Mouse (Mus musculus): ENCODE measurements around the gene Tas1r3.
A peak's percentile ranks its signal among the peaks of the same experiment; 100 is the strongest.

The Tas1r3 gene

DNA sequence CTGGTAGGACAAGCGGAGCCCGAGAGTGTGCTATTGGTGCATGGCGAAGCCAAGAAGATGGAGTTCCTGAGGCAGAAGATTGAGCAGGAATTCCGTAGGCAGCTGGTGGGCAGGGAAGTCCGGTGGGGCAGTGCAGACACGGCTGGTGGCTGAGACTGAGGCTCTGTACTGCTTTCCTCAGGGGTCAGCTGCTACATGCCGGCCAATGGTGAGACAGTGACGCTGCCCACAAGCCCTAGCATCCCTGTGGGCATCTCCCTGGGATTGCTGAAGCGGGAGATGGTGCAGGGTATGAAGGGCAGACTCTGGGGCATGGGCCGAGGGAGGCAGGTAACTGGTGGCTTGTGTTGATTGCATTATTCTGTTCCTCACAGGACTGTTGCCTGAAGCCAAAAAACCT is 24.5 kb upstream of the Tas1r3 start:
- no peak for DNase-seq (ENCODE audit: low read depth)

DNA sequence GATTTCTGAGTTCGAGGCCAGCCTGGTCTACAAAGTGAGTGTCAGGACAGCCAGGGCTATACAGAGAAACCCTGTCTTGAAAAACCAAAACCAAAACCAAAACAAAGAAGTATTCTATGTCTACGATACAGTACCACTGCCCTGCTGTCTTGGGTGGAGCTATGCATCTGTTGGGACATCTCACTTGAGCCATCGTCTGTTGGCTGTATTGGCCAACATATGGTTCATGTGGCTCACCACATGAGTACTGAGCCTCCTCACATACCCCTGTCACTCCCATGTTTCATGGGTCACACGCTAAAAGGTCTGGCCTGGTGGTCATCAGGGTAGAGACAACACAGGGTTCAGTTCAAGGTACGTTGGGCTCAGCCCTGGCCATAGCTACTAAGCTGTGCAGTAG is 23.2 kb upstream of the Tas1r3 start:
- DNase-seq (ENCODE audit: low read depth), result no peak

DNA sequence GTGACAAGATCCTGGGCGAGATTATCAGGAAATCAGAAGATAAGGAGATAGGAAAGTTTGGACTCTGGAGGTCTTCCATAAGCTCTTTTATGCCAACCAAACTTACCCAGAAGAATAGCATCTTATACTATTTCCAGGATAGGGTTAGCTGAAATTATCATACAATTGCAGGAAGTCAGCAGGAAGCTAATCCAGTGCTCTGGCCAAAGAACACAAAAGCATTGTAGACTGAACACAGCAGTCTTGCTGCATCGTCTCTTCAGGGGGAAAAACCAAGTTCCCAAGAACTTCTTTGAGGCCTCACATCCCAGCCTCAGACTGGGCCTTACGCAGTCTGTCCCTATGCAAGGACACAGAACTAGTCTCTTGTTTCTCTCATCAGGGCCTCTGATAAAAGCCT is 20.4 kb upstream of the Tas1r3 start:
- DNase-seq (ENCODE audit: low read depth), result no peak

DNA sequence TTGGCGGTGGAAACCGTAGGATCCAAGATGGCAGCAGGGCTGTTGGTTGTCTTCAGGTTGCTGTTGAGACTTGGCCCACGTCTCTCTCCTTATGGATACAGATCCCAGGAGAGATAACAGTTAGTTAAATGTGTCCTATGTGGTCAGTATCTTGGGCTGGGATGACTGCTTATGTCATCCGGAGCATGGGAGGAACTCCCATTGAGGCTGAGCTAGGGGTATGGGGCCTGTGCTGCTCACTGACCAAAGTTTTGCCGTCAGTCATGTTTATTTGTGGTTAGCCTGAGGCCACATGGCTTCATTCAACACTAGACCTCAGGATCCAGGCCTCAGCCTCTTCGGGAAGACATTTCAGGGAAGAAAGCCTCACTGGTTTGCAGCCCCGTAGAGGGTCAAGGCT is 8.2 kb upstream of the Tas1r3 start:
- no peak for DNase-seq (ENCODE audit: low read depth)

DNA sequence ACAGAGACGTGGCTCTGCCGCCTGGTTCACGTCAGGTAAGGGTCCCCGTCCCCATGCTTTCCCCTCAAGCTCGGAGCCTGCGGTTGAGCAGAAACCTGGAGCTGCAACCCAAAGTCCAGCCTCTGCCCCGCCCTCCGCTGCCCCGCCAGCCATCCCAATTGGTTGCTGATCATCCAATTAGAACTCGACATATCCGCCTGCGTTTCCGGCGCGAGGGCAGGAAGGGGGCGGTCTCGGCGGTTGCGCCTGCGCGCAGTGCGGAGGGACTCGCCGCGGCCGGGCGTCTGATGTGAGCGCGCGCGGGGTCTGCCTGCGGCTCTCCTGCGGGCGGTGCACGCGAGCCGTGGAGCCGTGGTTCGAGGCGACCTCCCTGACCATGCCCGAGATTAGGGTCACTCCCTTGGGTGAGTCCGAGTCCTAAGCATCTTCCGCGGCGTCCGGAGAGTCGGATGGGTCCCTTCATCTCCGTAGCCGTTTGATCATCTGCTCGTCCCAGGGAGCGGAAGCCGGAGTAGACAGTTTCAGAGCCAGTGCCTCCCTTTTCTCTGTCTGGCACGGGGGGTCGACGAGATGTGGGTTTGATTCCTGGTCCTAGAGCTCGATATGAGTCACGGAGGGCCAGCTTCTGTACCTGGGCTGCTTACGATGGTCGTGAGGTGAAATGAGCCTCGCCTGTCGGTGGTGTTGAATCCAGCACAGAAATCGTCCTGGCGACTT is 6.3 kb upstream of the Tas1r3 start, which contains the start of the genes Cptp and Ints11:
Gene Cptp, minus strand, starts transcription at position 124 of the 717 bp plus-strand sequence.
Gene Ints11, plus strand, starts transcription at position 230 of the 717 bp plus-strand sequence.
- DNase-seq (ENCODE audit: low read depth), result peak; percentile 97

DNA sequence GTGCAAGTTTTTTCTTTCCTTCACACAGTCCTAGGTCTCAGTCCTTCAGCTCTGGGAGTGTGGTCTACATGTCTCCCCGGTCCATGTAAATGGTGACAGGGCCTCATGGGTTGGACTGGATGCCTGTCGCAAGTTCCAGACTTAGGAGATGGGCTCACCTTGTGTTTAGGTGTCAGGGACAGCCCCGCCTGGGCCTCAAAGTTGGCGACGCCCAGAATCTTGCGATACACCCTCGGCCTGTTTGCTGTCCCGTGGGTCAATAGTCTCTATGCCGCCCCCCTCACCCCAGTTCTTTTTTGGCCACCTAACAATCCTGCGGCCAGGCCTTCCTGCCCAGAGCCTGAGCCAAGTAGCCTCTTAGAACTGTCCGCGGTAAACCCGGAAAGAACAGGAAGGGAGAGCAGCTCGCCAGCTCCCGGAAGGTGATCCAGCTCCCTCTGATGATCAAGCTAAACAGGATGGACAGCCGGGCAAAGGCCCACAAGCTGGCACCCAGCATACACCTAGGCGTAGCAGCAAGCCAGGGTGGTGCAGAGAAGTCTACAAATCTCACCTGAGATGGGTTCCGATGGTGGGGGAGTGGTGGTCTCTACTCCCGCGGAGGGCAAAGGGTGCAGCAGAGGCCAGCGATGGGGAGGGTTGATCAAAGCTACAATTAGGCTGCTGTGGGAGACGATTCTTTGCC is 5.6 kb upstream of the Tas1r3 start:
- peak; percentile 40 for DNase-seq (ENCODE audit: low read depth)

DNA sequence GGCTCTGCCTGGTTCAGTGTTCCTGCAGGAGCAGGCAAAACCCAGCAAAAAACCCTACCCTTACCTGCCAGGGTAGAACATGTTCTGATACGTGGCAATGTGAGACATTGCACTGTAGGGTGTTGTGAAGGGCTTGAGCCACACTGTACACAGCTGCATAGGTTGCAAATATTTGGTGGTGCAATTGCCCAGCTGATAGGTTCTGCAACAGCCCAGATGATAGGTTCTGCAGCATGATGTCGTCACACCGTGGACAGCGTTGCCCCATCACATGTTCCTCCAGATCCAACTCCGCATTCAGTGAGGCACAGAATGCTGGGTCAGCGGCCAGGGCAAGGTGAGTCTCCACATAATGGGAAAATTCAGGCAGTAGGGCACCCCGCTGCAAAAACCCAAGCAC is 1.4 kb downstream of the Tas1r3 start:
- no peak for DNase-seq (ENCODE audit: low read depth)

DNA sequence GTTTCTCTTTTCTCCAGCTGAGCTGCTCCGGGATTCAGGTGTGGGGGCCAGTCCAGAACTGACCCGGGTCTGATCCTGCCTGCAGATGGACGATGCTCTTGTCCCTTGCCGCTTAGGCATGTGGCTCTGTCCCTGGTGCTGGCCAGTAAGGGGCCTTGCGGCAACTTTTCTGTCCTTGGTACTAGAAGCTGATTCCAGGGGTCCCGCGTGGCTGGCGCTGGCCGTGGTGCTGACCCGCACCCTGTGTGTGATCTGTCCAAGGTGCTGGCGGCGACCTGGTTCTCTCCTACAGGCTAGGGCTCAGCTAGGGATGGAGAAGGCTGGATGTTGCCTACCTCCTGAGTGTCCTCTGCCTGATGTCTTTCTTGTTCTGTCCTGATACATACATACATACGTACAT is 3.8 kb downstream of the Tas1r3 start:
- no peak for DNase-seq (ENCODE audit: low read depth)

DNA sequence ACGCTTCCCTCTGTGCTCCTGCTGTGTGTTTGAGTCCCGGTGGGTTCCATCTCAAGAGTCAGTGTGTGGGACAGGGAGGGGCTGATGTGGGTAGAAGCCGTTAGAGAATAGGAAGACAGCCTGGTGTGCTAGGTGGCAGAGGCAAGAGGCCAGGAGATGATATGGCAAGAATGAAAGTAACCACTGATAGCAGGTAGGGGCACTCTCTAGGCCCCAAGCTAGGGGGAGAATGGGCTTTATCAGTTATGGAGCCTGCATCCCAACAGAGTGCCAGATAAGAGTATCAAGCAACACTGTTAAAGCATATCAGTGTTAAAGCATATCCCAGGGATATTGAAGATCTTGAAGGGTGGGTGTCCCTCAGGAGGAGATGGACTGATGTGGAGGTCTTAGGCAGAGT is 6.3 kb downstream of the Tas1r3 start:
- DNase-seq (ENCODE audit: low read depth), result no peak

DNA sequence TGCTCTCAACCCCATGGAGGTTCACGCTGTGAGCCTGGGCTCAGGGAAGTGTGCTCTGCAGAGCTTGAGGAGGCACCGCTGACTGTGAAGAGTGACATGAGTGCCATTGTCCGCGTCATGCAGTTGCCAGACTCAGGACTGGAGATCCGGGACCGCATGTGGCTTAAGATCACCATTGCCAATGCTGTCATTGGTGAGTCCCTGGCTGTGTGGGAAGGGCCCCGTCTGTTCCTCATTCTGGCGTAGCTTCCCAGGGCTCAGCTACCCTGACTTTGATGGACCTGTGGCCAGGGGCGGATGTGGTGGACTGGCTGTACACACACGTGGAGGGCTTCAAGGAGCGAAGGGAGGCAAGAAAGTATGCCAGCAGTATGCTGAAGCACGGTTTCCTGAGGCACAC is 7.1 kb downstream of the Tas1r3 start:
- DNase-seq (ENCODE audit: low read depth), result no peak

DNA sequence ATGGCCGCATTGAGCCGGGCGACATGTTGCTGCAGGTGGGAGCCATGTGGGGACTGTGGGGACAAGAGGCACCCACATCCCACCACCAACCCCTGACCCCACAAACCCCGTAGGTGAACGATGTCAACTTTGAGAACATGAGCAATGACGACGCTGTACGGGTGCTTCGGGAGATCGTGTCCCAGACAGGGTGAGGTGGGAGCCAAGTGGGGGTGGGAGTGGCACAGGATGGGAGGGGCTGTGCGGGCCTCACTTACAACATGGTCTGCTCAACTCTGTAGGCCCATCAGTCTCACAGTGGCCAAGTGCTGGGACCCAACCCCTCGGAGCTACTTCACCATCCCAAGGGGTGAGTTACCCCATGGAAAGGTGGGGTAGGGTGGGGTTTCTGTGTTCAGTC is 8.2 kb downstream of the Tas1r3 start:
- no peak for DNase-seq (ENCODE audit: low read depth)

DNA sequence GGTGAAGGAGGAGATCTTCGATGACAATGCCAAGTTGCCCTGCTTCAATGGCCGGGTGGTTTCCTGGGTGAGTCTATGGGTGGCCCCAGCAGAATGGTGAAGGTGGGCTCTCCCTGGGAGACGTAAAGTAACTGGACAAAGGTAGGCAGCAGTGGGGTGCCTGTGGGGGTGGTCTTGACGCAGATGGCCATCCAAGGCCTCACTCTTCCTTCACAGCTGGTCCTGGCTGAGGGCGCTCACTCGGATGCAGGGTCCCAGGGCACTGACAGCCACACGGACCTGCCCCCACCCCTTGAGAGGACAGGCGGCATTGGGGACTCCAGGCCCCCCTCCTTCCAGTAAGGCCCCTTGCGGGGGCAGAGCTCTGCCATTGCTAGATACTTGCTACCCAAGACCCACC is 9.7 kb downstream of the Tas1r3 start:
- DNase-seq (ENCODE audit: low read depth), result no peak

DNA sequence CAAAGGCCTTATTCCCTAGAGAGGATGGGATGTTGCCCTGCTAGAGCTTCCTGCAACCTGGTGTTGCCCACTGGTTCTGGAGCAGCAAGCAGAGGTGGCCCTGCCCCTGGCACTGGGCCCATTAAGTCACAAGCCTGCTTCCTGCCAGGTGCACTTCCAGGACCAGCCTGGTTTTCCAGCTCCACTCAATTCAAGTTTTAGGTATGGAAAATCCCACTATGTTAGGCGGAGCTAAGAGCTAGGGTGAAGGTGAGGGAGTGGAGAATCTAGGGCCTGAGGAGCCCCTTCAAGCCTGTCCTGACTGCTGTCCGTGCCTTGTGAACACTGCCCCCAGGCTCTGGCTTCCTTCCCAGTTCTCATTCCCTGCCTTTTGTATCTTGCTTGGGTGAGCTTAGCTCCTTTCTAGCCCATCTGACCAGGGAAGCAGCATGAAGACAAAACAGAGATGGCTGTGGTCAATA is 11.2 kb downstream of the Tas1r3 start:
- no peak for DNase-seq (ENCODE audit: low read depth)

DNA sequence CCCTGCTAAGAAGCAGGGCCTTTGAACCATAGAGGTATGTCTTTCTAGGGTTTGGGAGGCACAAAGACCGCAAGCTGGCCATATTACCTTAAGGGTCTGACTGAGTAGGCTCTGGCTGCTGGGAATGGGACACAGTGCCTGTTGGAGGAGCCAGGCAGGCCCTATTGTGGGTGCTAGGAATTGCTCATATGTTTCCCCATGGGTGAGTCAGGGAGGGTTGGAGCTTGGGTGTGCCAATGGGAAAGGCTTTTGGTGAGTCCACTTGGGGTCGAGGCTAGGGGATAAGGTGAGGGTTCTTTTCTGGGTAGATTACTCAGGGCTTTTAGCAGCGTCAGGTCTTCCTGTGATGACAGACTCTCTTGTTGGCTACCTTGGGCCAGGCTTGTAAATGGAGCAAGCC is 11.8 kb downstream of the Tas1r3 start:
- DNase-seq (ENCODE audit: low read depth), result no peak

DNA sequence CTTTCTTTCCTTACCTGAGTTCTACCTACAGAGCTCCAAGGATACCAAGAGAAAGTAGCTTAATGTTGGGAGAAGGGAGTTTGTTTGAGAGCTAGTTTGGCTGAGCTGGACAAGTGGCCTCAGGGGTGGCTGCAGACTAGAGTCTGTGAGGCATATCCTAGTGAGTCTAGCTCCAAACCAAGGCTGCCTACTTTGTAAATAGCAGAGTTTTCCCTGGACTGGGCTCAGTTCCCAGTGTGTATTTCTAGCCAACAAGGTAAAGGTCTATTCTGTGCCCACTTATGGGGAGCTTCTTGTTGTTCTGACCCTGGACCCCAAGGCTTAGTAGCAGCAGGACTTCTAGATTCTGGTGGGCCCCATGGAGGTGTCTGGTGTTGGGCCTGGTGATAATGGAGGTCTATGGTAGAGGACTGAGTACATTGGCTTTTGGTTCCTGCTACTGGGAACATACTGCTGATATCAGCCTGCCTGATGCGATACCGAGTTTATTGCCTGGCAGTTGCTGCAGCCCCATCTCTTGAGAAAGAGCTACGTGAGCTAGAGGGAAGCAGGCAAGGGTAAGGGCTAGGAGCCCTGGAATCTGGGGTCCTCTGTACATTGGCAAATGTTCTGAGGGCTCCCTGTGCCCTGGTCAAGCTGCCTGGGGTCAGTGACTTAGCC is 13.2 kb downstream of the Tas1r3 start:
- DNase-seq (ENCODE audit: low read depth), result no peak

DNA sequence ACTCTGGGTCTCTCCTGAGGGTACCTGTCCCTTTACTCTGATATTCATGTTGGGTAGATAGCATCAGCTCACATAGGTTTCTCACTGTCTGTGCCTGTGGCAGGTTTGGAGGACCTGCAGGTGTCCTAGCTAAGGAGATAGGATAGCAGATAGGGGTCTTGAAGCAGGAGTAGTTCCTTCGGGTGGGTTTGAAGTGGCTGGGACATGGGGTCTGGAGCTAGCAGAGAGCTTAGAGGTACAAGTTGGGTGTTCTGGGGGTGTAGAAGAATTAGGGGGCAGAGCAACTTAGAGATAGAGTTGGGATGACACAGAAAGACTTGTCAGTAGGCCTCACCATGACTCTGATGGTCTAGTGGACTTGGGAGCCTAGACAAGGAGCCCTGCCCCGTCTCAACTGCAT is 13.8 kb downstream of the Tas1r3 start:
- no peak for DNase-seq (ENCODE audit: low read depth)

DNA sequence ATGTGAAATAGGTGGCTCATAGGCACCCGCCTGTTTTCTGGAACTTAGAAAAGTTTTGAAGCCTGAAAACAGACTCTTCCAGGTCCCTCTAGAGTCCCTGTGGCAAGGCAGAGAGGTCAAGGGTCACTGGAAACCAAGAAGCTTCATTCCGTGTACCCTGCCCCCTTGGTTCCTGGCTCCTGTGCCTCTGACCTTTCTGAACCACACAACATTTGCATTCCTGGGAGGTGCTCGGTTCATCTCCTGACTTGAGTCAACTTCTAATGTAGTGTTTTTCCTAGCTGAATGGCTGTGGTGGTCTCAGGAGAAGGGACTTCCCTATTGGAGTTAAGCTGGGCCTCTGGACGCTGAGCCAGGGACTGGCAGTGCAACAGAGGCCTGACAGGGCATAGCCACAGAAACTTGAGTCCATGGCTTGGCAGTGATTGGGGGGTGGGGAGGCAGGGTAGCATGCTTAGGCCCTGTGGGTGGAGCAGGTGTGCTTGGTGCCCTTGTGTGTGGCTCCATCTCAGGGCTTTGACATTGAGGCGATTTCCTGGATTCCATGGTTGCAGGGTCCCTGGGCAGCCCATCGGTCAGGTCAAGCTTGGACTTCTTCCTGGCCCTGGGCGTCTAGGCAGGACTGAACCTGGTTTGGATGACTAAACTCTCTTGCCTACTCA is 14.6 kb downstream of the Tas1r3 start:
- DNase-seq (ENCODE audit: low read depth), result no peak

DNA sequence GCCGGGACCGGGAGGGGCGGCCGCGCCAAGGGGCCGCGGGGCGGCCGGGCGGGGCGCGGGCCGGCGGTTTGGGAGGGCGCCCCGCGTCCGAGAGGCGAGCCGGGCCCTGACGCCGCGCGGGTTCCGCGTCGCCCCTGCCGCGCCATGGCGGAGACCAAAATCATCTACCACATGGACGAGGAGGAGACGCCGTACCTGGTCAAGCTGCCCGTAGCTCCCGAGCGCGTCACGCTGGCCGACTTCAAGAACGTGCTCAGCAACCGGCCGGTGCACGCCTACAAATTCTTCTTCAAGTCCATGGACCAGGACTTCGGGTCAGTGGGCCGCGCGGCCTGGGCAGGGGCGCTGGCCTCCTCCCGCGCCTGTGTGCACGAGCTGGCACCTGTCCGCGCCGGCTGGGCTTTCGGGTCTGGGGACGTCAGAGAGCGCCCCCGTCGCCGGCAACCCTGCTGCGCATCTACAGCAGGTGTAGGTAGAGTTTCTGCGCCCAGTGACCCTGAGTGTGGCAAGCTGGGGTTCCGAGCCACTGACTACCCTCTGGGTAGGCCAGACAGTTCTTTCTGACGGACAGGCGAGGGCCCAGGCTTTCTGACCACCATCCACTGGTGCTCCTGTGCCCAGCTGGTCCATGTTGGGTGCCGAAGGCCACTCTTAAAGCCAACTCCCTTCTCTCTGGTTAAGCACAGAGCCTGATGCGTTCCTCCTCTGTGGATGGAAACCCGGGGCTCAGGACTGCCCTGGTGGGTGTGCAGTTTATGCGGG is 15.4 kb downstream of the Tas1r3 start:
- peak; percentile 62 for DNase-seq (ENCODE audit: low read depth)

DNA sequence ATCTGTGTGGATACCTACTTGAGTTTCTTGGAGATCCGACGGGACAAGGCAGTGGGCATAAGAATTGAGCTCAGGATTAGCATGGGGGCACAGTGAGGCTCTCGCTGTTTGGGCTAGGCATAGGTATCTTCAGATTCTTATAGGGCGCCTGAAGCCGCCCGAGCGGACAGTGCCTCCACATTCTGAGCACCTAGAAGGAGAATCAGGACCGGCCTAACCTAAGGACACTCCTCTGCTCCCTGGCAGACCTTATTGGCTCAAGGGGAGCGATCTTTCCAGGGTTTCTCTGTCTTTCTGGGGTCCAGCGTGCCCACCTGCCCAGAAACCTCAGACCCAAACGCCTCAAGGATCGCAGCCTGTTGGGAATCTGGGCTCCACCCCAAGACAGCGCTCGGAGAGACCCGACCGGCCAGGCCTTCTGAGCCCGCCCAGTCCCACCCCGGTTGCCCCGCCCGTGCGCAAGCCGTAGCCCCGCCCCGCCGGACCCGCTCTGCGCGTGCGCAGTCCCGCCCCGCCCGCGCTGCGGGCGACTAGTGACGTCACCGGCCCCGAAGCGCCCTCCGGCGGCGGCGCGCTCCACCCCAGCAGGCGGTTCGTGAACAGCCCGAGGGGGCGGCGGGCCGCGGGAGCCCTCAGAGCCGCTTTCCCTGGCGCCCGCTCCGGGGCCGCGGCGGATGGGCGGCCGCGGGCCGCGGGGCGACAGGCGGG is 16.1 kb downstream of the Tas1r3 start, which contains the start of gene Dvl1:
Gene Dvl1, plus strand, starts transcription at position 532 of the 708 bp plus-strand sequence.
- peak; percentile 93 for DNase-seq (ENCODE audit: low read depth)

DNA sequence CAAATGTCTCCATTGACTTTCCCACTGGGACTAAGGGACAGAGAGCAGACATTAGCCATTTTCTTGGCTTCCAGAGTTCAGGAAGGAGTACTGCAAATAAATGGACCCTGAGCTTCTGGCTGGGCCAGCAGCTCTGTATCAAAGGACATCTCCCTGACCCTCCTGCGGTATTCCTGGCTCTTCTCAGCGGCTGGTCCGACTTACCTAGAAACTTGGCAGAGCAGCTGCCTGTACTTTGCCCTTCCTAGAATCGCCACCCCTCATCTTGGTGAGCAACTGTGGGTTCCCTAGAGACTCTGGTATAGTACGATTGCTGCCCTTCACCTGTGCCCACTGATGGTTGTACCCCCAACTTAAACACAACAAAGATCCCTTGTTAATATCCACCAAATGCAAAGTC is 19.9 kb downstream of the Tas1r3 start:
- DNase-seq (ENCODE audit: low read depth), result no peak

DNA sequence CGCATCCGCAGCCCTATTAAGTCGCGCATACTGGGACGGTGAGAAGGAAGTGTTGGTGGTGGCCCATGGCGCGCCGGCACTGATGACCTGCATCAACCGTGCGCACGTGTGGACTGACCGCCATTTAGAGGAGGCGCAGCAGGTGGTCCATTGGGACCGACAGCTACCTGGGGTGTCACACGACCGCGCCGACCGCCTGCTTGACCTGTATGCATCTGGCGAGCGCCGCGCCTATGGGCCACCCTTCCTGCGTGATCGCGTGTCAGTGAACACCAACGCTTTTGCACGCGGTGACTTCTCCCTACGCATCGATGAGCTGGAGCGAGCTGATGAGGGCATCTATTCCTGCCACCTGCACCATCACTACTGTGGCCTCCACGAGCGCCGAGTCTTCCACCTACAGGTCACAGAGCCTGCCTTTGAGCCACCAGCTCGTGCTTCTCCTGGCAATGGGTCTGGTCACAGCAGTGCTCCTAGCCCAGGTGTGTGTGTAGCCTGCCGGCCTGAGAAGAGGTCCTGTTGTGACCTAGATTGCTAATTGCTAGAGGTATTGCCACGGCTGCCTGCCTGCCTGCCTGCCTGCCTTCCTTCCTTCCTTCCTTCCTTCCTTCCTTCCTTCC is 21.4 kb downstream of the Tas1r3 start:
- DNase-seq (ENCODE audit: low read depth), result no peak
